Mouse (Mus musculus) urinary bladder, postnatal 10 days (tissue): ENCODE results near the gene Olfr486.
"Not testable (repeated sequence)": the region's sequence is repeated elsewhere in the genome, so short reads cannot be mapped to it uniquely, and the experiment has no call there.

ENCODE experiments used
- DNase-seq: peaks from one replicate; pipeline ENCODE4 v3.0.0; 2022; ENCODE audit warnings: low spot score

Olfr486 gene

GRCm38 (mm10) chr7:108172642-108173041 is at the start of gene Olfr486:
TSS of gene Olfr486 (minus strand) at chr7:108172742.
- not testable (repeated sequence) for DNase-seq

GRCm38 (mm10) chr7:108214536-108214935 is 42.0 kb upstream of the Olfr486 start, which contains the start of gene Olfr487:
TSS of gene Olfr487 (minus strand) at chr7:108214636.
- not testable (repeated sequence) for DNase-seq

GRCm38 (mm10) chr7:108196938-108197337 is 24.4 kb upstream of the Olfr486 start:
- DNase-seq, result no peak

- DNase-seq, result not testable (repeated sequence)
These were observed 23.8 kb upstream of the Olfr486 start for GRCm38 (mm10) chr7:108196337-108196736.

- not testable (repeated sequence) for DNase-seq
These were observed 20.2 kb upstream of the Olfr486 start for GRCm38 (mm10) chr7:108192714-108193113.

GRCm38 (mm10) chr7:108191196-108191595 is 18.7 kb upstream of the Olfr486 start:
- not testable (repeated sequence) for DNase-seq

GRCm38 (mm10) chr7:108185237-108185636 is 12.7 kb upstream of the Olfr486 start:
- DNase-seq, result not testable (repeated sequence)

- not testable (repeated sequence) for DNase-seq
These were observed 11.9 kb upstream of the Olfr486 start for GRCm38 (mm10) chr7:108184401-108184800.

- no peak for DNase-seq
These were observed 12.8 kb downstream of the Olfr486 start, which contains the start of gene Olfr485 for GRCm38 (mm10) chr7:108159771-108160170. TSS of gene Olfr485 (minus strand) at chr7:108159871.

GRCm38 (mm10) chr7:108127349-108127748 is 45.2 kb downstream of the Olfr486 start, which contains the start of gene Olfr484:
TSS of gene Olfr484 (minus strand) at chr7:108127449.
- DNase-seq, result no peak
